Mouse (Mus musculus): ENCODE data around the gene Exoc1.

DNA sequence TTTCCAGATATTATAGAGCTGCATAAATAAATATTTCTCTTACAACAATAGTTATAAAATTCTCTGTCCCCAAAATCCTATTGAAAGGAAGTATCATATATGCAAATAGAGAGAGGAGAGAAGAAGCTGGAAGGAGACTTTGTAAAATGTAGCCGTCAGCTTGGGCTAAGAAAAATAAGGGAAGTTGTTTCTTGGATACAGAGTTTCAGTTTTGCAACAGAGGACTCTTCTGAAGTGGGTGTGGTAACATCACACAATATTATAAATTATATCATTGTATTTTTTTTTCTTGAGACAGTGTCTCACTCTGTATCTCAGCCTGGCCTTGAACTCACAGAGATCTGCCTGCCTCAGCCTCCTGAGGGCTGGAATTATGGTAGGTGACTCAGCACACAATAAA lies 6.7 kb upstream of the Exoc1 start:
- TF ChIP-seq EP300 (IDR thresholded peaks at IDR 0.05) = no peak
- no peak for TF ChIP-seq CTCF (IDR thresholded peaks at IDR 0.05)
